Mouse (Mus musculus) E14TG2a.4 (cell line): ENCODE measurements at regions not wholly inside any gene's neighbourhood (a gene's known extent, or its start where the extent isn't known, plus 50 kb on each side); places are given as distances from the start of the nearest gene placed in this dataset.

Experiments
- CTCF ChIP-seq: conservative IDR thresholded peaks from 2 replicates; pipeline ENCODE4 v1.5.1; 2014; ENCODE audit warnings: low read length
- NANOG ChIP-seq: IDR thresholded peaks from 2 replicates; pipeline ENCODE4 v1.6.1; 2014; ENCODE audit warnings: borderline replicate concordance, low read length, mixed read lengths
- POU5F1 ChIP-seq: IDR thresholded peaks from 2 replicates; pipeline ENCODE4 v1.6.1; 2014; ENCODE audit warnings: low read length, borderline replicate concordance

DNA sequence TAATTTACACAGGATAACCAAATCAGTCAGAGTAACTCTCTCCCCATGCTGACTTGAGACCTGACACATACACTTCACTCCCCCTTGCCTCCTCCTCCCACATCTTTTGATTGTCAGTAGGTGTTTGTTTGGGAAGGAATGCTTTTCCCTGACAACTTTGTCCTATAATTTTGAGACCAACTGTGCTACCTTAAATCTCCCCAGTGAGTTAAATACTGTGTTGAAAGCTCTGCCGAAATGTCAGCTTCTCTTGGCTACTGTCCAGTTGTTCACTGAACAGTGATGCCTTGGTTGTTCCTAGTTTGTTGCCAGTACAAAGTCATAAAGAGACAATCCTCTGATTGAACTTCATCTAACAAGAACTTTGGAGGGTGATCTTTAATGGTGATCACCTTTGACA is 99.0 kb downstream of the Gm21750 start:
- TF ChIP-seq CTCF, result no peak
- TF ChIP-seq NANOG, result no peak
- no peak for TF ChIP-seq POU5F1
